Mouse (Mus musculus): ENCODE data around the gene Irf2bp2.

DNA sequence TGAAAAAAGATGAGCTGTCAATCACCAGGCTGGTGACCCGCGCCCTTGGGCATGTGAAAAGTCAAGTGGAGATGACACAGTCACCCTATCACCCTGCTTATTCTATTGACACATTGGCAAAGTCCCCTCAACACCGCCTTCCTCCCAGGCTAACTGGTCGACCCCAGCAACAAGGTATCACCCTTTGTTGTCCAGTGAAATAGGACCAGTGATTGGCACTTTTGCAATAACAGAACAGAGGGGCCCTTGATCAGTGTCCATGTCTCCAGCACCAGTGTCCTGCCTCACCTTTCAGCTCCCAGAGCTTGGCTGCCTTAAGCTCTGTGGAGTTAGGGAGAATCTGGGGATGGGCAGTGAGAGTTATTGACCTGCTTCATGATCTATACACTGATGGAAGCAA, 41.9 kb downstream of the Irf2bp2 start:
- no peak for TF ChIP-seq CTCF (IDR thresholded peaks at IDR 0.05; ENCODE audit: low read depth, low read length)
- TF ChIP-seq POLR2A (IDR thresholded peaks at IDR 0.05; ENCODE audit: borderline replicate concordance, low read depth, low read length), result no peak
